Mouse (Mus musculus): ENCODE measurements around the gene Ackr4.

DNA sequence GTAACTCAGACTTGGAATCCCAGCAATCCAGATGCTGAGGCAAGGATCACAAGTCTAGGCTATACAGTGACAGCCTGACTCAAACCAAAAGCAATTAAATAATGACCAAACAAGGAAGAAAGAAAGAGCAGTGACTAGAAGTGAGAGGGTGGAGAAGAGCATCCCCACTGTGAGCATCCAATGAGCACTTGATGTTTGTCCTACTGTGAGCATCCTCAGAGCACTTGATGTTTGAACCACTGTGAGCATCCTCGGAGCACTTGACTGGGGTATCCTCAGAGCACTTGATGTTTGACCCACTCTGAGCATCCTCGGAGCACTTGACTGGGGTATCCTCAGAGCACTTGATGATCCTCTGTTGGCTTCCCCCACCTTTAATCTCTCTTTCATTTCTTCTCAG is 21.7 kb downstream of the Ackr4 start:
- no peak for TF ChIP-seq CTCF (IDR thresholded peaks at IDR 0.05; ENCODE audit: extremely low read depth, insufficient read depth, low read length)
- no peak for TF ChIP-seq POLR2A (IDR thresholded peaks at IDR 0.05; ENCODE audit: extremely low read depth, insufficient read depth, low read length)

All from cortical plate, adult 2 months (tissue).